Mouse (Mus musculus) CH12F3 (cell line): ENCODE results near the gene Fer.
"Not testable (repeated sequence)": the region's sequence is repeated elsewhere in the genome, so short reads cannot be mapped to it uniquely, and the experiment has no call there.

ENCODE experiments used
- in situ Hi-C: fragments of 300-500 bp; cut with MboI; formaldehyde crosslinking; loops from 2 replicates; pipeline ENCODE4 v1.14.3; 2020; ENCODE audit warnings: low sequenced_read_pairs

The Fer gene

DNA sequence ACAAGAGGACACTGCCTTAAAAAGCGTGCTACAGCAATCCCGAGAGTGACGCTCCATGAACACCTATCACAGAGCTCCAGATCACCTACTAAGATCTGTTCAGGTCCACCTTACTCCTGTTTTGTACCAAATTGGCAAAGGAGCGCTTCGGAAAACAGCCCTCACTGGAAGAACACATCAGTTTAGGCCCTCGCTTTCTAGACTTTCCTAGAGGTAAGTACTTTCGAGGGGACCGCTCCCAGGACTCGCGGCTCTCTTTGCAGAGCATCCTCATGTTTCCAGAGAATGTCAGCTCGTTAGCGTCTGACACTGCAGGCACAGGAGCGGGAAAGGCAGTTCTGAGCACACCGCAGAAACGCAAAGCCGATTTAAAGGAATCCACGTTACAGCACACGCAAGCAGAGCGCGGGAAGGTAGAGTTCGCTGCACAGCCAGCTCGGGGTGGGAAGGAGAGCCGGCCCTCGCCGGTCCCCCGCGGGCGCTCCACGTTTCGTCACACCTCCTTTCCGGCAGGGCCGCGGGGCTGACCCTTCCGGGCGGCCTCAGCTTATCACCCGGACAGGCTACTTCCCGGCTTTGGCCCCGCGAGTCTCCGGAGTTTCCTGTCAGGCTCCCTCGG lies at the start of gene Fer:
TSS of gene Fer (plus strand) at position 51 of the 619 bp plus-strand sequence.
- in situ Hi-C loops = no loop called here

GRCm38 (mm10) chr17:63813552-63813951 lies 49.3 kb upstream of the Fer start:
- in situ Hi-C loops = no loop called here

- in situ Hi-C loops = no loop called here
Measured at GRCm38 (mm10) chr17:63818444-63819027, 44.3 kb upstream of the Fer start.

DNA sequence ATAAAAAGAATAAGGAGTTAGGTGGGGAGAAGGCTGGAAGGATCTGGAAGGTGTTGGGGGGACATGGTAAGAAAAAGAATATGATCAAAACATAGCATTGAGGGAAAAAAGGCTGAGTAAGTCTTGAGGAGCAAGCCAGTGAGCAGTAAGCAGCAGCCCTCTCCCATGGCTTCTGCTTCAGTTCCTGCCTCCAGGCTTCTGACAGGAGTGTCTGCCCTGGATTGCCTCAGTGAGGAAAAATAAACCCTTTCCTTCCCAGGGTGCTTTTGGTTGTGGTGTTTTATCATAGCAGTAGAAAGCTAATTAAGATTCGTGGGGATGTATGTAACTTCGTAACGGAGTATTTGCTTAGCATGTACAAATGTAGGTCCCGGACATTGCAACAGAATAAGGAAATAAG lies 38.7 kb upstream of the Fer start:
- in situ Hi-C loops = no loop called here

- in situ Hi-C loops = no loop called here
Measured at GRCm38 (mm10) chr17:63826196-63826595, 36.7 kb upstream of the Fer start.

DNA sequence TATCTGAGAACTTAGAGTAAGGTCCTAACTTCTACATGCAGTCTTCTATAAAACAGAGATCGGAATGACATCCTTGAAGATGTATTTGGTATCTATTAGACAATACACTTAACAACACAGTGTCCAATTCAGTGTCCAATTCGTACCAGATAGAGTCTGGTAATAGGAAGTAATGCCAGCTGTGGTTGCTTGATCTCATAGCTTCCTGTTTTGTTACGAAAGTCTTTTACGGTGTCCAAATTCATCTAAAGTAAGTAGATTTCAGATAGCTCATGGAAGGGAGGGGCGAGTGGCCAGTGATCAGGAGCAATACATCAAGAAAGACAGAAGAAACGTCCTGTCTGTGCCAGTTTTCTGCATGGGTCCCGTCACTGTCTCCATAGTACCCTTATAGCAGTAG lies 36.1 kb upstream of the Fer start:
- in situ Hi-C loops = no loop called here

GRCm38 (mm10) chr17:63828561-63829332 lies 34.1 kb upstream of the Fer start:
- in situ Hi-C loops = no loop called here

DNA sequence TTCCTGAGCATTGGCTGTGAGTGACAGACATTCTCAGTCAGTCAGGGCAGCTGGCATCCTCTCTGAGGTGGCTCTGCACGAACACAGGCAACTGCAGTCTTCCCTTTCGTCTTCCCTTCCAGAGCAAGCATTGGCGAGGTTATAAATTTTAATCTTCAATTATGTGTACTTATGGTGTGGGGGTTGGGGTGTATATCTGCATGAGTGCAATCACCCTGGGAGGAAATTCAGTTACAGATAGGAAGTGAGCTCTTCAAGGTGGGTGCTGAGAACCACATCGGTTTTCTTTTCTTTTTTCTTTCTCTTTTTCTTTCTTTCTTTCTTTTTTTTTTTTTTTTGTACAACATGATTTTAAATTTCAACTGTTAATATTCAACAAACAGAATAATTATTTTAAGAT lies 31.3 kb upstream of the Fer start:
- in situ Hi-C loops = no loop called here

- in situ Hi-C loops = no loop called here
Measured at GRCm38 (mm10) chr17:63836223-63836622, 26.6 kb upstream of the Fer start.

GRCm38 (mm10) chr17:63836641-63837040 lies 26.2 kb upstream of the Fer start:
- in situ Hi-C loops = no loop called here

GRCm38 (mm10) chr17:63838144-63838543 lies 24.7 kb upstream of the Fer start:
- in situ Hi-C loops = no loop called here

DNA sequence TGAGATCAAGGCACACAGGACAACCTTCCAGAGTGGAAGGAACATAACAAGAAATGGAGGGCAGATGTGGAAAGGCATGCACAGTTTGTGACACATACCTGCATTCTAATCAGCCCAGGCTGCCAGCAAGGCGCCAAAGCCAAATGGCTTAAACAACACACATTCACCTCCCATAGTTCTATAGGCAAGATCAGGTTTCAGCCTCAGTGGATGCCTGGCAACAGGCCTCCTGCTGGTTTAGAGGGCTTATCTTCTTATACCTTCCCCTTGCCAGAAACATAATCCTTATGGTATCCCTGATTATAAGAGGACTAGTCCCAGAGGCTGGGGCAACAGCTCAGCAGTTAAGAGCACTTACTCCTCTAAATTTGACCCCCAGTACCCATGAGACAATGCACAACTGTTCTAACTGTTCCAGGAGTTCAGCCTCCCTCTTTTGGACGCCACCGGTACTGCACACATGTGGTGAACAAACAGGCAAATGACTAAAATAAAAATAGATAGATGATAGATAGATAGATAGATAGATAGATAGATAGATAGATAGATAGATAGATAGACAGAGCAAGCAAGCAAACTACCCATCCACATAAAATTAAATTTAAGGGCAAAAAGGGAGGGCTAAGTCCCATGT lies 23.1 kb upstream of the Fer start:
- in situ Hi-C loops = no loop called here

- in situ Hi-C loops = no loop called here
Measured at GRCm38 (mm10) chr17:63842226-63842625, 20.6 kb upstream of the Fer start.

GRCm38 (mm10) chr17:63844936-63845335 lies 17.9 kb upstream of the Fer start:
- in situ Hi-C loops = no loop called here

GRCm38 (mm10) chr17:63845766-63846165 lies 17.1 kb upstream of the Fer start:
- in situ Hi-C loops = not testable (repeated sequence)

DNA sequence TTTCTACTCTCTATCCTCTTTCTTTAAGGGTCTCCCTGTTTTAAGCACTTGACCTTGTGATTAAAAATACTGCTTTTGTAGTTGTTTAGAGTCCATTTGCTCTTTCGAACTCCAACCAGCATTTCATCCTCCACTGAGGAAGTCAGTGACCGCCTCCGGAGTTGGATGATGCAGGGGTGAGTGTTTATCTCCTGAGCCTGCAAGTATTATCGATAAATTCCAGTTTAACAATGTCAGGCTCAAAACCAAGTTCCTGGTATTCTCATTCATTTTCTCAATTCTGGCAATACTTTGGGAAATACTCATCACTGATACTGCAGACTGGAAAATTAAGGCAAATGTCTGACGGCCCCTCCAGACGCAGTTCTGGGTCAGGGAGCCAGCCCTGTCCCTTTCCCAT lies 13.7 kb upstream of the Fer start:
- in situ Hi-C loops = no loop called here

DNA sequence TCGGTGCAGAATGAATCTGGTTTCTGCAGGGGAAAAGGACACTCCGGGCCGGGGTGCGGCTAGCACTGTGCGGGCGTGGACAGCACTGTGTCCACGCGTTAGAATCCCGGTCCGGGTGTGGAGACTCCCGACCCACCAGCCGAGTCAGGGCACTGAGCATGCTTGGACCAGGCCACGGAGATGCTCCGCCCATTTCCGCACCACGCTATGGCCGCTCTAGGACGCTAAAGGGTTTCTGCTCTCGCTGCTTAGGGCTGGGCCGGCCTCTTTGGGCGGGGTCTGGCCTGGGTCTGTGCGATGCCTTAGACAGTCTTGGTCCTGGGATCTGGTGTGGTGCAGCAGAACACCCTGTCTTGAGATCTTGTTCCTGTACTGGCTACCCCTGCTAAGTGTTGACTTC lies 13.3 kb upstream of the Fer start:
- in situ Hi-C loops = no loop called here

- in situ Hi-C loops = no loop called here
Measured at GRCm38 (mm10) chr17:63850016-63850415, 12.8 kb upstream of the Fer start.

GRCm38 (mm10) chr17:63857023-63857544 lies 5.8 kb upstream of the Fer start:
- in situ Hi-C loops = no loop called here

DNA sequence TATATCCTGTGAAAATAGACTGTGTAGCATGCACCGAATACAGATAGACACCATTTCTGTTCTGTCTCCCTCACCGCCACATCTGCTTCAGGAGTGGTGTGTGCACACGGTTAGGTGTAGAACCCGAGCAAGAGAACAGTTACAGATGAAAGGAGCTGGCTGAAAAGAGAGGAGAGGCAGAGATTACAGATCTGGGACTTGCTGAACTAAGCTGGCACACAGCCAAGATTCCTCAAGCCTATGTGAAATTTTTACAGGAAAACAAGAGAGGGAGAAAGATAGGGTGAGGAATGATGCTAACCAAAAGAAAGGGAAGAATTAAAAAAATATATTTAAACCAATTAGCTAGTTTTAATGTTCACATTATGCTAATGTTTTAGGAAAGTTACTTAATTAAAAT lies 1.9 kb upstream of the Fer start:
- in situ Hi-C loops = no loop called here

- in situ Hi-C loops = no loop called here
Measured at GRCm38 (mm10) chr17:63862399-63862798, 463 bp upstream of the Fer start.
